Mouse (Mus musculus): ENCODE measurements at regions not wholly inside any gene's neighbourhood (a gene's known extent, or its start where the extent isn't known, plus 50 kb on each side); places are given as distances from the start of the nearest gene placed in this dataset.

DNA sequence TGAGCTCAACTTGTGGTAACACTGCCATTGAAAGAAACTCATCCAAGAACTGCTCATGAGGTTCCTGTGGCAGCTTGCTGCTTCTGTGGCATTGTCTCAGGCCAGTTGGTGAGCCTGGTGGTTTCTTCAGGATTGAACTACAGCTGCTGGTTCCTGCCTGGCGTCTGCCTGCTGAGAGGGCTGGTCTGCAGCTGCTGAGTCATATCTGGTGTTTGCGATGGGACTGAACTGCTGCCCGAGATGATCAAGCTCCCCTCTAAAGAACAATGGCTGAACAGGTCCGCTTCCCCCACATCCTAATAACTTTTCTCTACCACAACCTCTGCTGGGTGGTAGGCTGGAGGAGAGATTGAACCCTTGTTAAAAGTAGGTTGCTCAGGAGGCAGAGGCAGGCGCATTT is 57.4 kb upstream of the Ipo5 start:
- no peak overlapping the region for H3K4me2 ChIP-seq (ENCODE audit: low read length)
- no peak for ATAC-seq
- H3K27ac ChIP-seq (ENCODE audit: low read length), result no peak overlapping the region
- H3K9ac ChIP-seq (ENCODE audit: low read depth, low read length), result no peak overlapping the region
- H3K4me3 ChIP-seq (ENCODE audit: low read depth, low read length), result no peak overlapping the region
- WGBS, result 86% methylated on average over 5 of the region's 5 CpGs
- no peaks in the 10 kb centered on the region for H3K27me3 ChIP-seq (ENCODE audit: control insufficient read depth, insufficient read depth, low read depth, low read length)
- no peaks in the 10 kb centered on the region for H3K36me3 ChIP-seq (ENCODE audit: control insufficient read depth, insufficient read depth, low read length)
- H3K9me3 ChIP-seq (replicated peaks; ENCODE audit: control insufficient read depth, low read length, poor library complexity, severe bottlenecking), result peaks cover 3% of the 10 kb centered on the region; the same call in 1 of the 2 replicates
- H3K4me1 ChIP-seq (ENCODE audit: control insufficient read depth, insufficient read depth, low read length), result no peaks in the 10 kb centered on the region

DNA sequence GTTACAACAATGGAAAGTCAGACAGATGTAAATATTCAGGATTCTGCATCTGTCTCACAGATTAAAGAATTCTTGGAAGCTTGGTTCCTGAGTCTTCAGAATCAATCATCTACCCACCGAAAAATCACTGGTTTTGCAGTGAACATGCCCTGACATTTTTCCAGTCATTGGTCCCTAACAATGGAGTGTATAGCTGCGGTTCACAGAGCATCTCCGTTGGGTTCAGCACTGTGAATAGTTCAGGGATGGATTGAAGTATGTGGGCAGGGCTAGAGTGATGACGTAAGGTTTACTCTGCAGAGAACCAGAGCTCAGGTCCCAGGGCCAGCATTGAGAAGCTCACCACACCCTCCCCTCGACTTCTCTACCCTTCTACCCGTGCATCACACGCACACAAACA is 56.5 kb upstream of the Ipo5 start:
- H3K4me3 ChIP-seq (ENCODE audit: low read depth, low read length), result no peak overlapping the region
- H3K9me3 ChIP-seq (replicated peaks; ENCODE audit: control insufficient read depth, low read length, poor library complexity, severe bottlenecking), result peaks cover 3% of the 10 kb centered on the region; the same call in 1 of the 2 replicates
- no peak overlapping the region for H3K27ac ChIP-seq (ENCODE audit: low read length)
- WGBS, result 51% methylated on average over 7 of the region's 7 CpGs
- no peak for ATAC-seq
- H3K9ac ChIP-seq (ENCODE audit: low read depth, low read length), result no peak overlapping the region
- H3K4me2 ChIP-seq (ENCODE audit: low read length), result no peak overlapping the region
- H3K27me3 ChIP-seq (ENCODE audit: control insufficient read depth, insufficient read depth, low read depth, low read length), result no peaks in the 10 kb centered on the region
- H3K4me1 ChIP-seq (ENCODE audit: control insufficient read depth, insufficient read depth, low read length), result no peaks in the 10 kb centered on the region
- no peaks in the 10 kb centered on the region for H3K36me3 ChIP-seq (ENCODE audit: control insufficient read depth, insufficient read depth, low read length)

DNA sequence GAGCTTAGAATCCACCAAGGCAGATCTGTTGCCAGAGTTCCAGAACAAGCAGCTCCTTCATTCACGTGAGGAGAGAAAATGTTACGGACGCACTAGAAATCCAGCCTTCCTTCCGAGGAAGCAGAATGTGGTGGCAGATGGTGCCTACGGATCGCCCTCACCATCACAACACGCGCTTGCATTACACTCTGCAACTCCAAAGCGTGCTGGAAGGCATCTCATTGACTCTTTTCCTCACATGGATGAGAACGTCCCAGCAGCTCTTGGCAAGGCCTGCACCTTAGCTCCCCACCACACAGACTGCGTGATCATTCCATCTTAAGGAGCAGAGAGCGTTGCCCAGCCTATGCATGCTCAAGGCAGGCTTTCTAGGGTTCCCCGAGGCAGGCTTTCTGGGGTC is 55.8 kb upstream of the Ipo5 start:
- Histone ChIP-seq H3K9ac (ENCODE audit: low read depth, low read length) (no peak overlapping the region), H3K9me3 (replicated peaks; ENCODE audit: control insufficient read depth, low read length, poor library complexity, severe bottlenecking) (peaks cover 3% of the 10 kb centered on the region; the same call in 1 of the 2 replicates), H3K4me2 (ENCODE audit: low read length) (no peak overlapping the region), H3K4me1 (ENCODE audit: control insufficient read depth, insufficient read depth, low read length) (no peaks in the 10 kb centered on the region), H3K27me3 (ENCODE audit: control insufficient read depth, insufficient read depth, low read depth, low read length) (no peaks in the 10 kb centered on the region), H3K4me3 (ENCODE audit: low read depth, low read length) (no peak overlapping the region), H3K36me3 (ENCODE audit: control insufficient read depth, insufficient read depth, low read length) (no peaks in the 10 kb centered on the region), H3K27ac (ENCODE audit: low read length) (no peak overlapping the region)
- no peak for ATAC-seq
- WGBS, result 97% methylated on average over 13 of the region's 13 CpGs

Data from midbrain, embryonic 16.5 days (tissue).